Mouse (Mus musculus) ovary, postnatal 36 days (tissue): Measurements from ENCODE around the gene Map3k6.

Source experiments
- DNase-seq: peaks from one replicate; pipeline ENCODE4 v3.0.0; 2022; ENCODE audit warnings: low spot score, mixed read lengths

Map3k6 gene

DNA sequence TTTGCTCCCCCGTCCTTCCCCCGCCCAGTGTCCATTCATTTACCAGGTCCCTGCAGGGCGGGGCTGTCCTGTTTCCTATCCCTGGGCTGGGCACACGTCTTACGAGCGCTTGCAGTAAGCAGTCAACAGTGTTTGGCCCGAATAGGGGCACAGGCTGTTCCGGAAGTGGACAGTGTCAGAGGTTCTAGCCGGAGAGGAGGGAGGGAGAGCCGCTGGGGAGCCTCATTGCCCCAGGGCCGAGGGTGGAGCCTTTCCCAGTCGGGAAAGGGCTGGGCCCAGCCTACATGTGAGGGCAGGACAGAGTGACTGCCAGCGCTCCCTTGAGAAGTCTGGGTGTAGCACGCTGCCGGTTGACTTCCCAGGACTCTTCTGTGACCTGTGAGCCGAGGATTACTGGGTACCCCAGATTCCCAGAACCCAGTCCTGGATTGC lies at the start of gene Map3k6:
Gene Map3k6, plus strand, starts transcription at position 329 of the 432 bp plus-strand sequence.
- peak; percentile 76 for DNase-seq

GRCm38 (mm10) chr4:133194482-133194881 lies 46.1 kb upstream of the Map3k6 start:
- DNase-seq = no peak

DNA sequence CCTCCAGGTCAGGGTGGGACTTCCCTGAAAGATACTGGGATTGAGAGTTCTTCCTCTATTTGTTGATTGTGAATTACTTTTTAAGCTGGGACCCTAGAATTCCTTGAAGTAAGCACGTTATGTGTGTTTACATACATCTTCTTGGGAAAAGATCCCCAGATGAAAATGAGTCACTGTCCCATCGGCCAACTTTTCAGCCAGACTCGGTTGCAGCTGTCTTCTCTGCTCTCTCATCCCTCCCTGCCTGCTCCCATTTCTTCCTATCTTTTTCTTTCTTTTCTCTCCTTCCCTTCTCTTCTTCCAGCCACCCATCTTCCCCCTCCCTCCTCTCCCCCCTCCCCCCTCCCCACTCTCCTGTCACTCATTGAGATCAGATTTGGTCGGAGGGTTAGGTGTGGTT lies 45.6 kb upstream of the Map3k6 start:
- DNase-seq = no peak

DNA sequence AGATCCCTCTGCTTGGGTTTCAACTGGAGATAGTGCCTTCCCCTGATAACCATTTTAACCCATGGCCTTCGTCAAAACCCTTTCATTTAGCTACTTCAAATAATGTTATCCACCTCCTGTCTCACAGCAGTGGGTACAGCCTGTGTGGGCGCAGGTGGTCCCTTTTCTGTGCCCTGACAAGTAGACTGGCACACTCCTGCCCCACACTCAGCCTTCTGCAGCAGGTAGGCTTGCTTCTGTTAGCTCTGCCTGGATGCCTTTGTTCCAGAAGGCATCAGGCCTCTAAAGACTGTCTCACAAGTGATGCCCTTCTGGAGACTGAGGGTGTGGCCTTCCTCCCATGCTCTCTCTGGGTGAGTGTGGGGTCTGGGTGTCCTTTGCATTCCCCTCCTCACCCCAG lies 44.5 kb upstream of the Map3k6 start:
- no peak for DNase-seq

- DNase-seq = no peak
Measured at GRCm38 (mm10) chr4:133196852-133197251, 43.8 kb upstream of the Map3k6 start.

GRCm38 (mm10) chr4:133197355-133197754 lies 43.3 kb upstream of the Map3k6 start:
- DNase-seq = no peak

GRCm38 (mm10) chr4:133197801-133198286 lies 42.8 kb upstream of the Map3k6 start:
- DNase-seq = peak; percentile 38

DNA sequence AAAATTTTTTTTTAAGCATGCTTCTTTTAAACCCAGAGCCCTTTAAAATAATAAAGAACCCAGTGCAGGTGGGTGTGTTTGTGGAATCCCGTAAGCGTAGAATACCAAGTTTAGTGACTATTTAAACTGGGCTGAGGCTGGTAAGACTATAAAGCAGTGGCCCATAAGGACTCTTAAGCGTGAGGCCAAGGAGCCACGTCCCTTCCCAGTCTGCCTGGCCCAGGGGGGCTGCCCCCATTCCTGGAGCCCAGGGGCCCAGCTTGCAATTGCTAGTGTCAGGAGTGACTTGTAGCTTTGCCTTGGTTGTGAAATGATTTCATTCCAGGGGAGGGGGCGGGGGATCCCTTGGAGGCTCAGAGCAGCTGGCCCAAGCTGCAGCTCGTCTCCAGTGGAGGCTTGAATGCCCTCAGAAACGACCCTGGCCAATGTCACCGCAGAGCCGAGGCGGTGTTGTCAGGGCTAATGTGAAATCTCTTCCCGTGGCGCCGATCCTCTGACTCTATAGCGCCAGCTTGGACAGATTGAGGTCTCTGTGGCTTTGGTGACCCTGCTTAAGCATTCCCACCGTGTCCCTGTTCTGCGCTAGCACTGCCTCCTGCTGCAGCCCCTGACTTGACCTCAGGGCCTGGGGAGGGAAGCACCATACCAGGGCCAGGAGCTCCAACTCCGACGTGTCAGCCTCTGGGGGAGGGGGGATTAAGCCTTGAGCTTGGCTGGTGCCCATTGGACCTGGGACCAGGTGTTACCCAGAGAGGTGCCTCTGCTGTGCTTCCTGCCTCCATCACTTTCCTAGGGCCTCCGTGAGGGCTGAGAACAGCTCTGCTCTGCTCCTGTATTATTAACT lies 42.1 kb upstream of the Map3k6 start:
- no peak for DNase-seq

DNA sequence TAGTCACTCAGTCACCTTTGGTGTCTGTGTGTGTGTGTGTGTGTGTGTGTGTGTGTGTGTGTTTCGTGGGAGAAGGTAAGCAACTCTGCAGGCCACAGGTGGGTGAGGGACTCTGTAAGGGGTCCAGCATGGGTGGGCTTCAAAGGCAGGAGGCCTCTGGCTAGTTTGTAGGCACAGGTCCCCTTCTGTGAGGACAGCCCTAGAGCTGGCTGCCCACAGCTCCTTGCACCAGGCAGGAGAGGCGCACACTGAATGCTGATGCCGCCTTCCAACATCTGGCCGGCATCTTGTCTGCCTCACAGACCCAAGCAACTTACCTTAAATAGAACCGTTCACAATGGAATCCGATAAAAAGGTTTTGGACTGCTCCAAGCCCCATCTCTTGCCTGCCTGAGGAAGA lies 40.9 kb upstream of the Map3k6 start:
- no peak for DNase-seq

- peak; percentile 48 for DNase-seq
Measured at GRCm38 (mm10) chr4:133200343-133200742, 40.3 kb upstream of the Map3k6 start.

DNA sequence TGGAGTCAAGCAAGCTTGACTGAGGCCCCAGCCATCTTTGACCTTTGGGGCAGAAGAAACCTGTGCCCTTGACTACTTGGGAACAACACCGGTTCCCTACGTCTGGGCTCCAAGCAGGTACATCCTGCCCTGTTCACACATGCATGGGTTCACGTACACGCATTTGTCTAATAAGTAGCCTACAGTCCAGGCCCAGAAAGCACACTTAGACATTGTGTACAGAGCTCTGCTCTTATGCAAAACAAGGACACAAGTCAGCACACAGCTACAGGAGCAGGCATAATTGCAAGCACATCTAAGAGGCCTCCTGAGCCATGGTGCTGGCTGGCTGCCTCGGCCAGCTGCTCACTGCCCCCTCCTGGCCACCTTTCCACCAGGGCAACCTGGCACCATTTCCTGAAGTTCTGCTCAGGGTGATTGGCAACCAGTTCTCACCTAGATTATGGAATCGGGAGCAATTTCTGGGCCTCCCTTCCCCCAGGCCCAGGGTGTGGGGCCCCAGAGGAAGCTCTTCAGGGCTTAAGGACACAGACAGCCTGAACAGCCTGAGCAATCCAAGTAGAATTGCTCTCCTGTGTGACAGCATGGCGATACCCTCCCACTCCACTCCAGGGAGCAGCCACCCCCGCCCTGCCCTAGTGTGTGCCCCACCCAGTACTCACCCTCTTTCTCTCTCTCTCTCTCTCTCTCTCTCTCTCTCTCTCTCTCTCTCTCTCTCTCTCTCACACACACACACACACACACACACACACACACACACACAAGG lies 39.4 kb upstream of the Map3k6 start:
- DNase-seq = peak; percentile 74

GRCm38 (mm10) chr4:133202254-133202653 lies 38.4 kb upstream of the Map3k6 start:
- DNase-seq = no peak

- DNase-seq = no peak
Measured at GRCm38 (mm10) chr4:133203591-133203990, 37.0 kb upstream of the Map3k6 start.

GRCm38 (mm10) chr4:133204379-133204778 lies 36.2 kb upstream of the Map3k6 start:
- no peak for DNase-seq

GRCm38 (mm10) chr4:133209366-133209765 lies 31.3 kb upstream of the Map3k6 start:
- peak; percentile 45 for DNase-seq

DNA sequence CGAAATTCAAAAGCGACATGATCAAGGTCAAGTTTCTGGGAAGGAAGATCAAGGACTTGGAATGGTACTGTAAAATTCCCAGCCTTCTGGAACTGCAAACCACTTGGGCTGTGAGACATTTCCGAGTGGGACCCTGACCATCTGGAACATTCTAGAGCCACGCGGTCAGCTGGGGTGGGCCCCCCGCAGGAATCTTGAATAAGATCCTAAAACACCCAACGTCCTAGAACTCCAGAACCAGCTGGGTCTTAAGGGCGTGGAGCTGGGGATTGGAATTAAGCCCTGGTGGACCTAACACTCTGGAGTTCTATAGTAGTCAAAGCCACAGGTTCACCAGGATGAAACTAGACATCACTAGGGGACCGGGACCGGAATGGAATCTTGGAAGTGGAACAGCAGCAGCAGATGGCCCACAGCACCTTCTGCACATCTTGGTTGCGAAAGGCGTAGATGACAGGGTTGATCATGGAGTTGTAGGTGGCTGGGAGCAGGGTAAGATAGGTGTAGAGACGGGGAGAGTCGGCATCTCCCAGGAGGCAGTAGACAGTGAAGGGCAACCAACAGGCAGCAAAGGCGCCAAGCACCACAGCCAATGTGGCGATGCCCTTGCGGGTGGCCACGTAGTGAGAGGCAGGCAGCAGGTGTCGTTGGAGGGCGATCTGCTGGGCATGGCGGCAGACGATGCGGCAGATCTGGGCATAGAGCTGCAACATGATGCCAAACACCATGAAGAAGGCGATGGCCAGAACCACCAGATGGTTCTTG lies 30.4 kb upstream of the Map3k6 start:
- DNase-seq = no peak

DNA sequence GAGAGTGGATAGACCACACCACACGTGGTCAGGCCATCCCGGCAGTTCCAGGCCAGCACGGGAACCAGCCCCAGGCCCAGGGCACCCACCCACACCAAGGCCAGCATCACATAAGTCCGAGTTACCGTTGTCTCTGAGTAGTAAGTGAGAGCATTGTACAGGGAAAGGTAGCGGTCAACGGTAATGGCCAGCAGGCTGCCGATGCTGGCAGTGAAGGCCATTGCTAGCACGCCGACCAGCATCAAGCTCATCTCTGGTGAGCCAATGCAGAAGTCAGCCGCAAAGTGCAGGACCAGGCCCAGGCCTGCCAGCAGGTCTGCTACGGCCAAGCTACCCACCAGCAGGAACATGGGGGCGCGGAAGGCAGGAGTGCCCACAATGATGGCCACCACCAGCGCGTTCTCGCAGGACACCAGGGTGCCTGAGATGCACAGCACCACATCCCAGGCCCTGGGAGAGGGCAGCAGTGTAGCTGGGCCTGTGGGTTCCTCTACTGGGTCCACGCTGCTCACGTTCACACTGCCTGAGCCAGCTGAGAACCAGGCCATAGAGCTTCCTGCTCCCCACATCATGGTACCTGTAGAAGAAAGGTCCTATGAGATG lies 29.7 kb upstream of the Map3k6 start:
- DNase-seq = no peak

DNA sequence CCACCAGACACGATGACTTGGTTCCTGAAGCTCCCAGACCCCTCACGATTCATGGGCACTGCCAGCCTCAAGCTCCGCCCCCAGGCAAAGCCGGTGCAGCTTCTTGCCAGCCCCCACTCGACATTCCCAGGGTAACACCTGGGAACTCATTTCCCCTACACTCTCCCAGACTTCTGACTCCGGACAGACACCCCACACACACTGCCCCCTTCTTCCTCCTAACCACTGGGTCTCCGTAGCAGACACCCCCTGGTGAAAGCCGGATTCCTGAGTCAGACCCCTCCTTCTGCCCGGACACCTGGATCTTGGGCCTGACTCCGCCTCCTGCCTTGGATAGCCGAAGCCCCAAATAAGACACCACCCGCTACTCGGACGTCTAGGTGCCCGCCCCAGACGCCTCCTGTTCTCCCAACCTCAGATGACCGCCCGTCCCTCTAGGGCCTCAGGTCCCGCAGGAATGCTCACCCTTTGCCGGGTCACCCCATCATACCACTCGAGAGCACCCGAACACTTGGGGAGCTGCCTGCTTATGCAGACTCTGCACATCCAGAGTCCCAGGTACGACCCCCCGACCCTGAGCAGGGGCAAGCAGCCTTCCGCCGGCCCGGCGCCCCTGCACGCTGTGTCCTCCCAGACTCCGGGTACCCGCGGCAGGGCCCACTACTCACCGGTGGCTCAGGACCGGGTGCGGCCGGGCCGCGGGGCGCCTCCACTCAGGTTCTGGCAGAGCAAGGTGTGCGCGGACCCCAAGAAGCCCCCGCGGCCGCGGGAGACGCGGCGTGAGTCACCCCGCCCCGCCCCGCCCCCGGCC lies 28.7 kb upstream of the Map3k6 start, which contains the start of the genes Cd164l2 and Gpr3:
Gene Cd164l2, plus strand, starts transcription at position 381 of the 811 bp plus-strand sequence.
Gene Gpr3, minus strand, starts transcription at position 786 of the 811 bp plus-strand sequence.
- DNase-seq = no peak

- peak; percentile 78 for DNase-seq
Measured at GRCm38 (mm10) chr4:133212562-133213267, 27.9 kb upstream of the Map3k6 start.

GRCm38 (mm10) chr4:133213268-133213590 lies 27.4 kb upstream of the Map3k6 start:
- no peak for DNase-seq
